Mouse (Mus musculus): ENCODE measurements at regions not wholly inside any gene's neighbourhood (a gene's known extent, or its start where the extent isn't known, plus 50 kb on each side); places are given as distances from the start of the nearest gene placed in this dataset.

DNA sequence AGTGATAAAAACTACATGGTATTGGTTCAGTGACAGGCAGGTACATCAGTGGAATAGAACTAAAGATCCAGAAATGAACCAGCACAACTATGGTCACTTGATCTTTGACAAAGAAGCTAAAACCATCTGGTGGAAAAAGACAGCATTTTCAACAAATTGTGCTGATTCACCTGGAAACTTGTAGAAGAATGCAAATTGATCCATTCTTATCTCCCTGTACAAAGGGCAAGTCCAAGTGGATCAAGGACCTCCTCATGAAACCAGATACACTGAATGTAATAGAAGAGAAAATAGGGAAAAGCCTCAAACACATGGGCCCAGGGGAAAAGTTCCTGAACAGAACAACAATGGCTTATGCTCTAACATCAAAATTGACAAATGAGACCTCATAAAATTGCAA lies 194.8 kb upstream of the Mgat4c start:
- Histone ChIP-seq H3K9me3 (no peaks in the 10 kb centered on the region), H3K4me3 (replicated peaks) (no peak overlapping the region), H3K36me3 (no peaks in the 10 kb centered on the region), H3K4me1 (no peaks in the 10 kb centered on the region), H3K27ac (no peak overlapping the region), H3K4me2 (no peak overlapping the region), H3K27me3 (replicated peaks) (no peaks in the 10 kb centered on the region), H3K9ac (no peak overlapping the region)
- no peak for ATAC-seq (ENCODE audit: insufficient read depth, low FRiP score, low read depth)

DNA sequence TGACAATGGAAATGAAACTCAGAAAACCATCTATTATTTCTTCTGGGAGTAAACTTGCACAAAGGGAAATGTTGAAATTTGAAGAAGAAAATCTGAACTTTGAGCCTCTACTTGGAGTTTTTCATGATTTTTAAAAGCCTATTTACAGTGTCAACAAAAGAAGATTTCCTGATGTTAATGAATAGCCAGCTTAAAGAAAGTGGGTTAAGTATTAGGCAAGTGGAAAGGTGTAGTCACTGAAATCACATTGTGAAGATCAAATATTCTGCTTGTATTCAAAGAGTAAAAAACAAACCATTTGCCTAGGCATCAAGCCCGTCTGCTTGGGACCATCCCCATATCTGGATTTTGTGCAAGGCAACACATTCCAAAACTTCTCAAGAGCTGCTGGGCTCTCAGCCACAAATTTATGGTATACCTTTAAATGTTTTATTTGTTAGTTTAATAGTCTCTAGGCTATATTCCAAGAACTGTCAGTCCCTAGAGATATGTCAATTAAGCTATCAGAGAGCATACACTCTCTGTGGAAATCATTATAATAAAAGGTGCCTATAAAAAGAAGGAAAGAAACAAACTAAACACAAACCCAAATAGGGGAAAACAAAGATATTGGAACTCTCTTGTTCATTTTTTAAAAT lies 190.8 kb upstream of the Mgat4c start:
- WGBS, result 51% methylated on average over 1 of the region's 1 CpGs
- Histone ChIP-seq H3K4me3 (replicated peaks) (no peak overlapping the region), H3K9ac (no peak overlapping the region), H3K36me3 (no peaks in the 10 kb centered on the region), H3K27me3 (replicated peaks) (no peaks in the 10 kb centered on the region), H3K9me3 (no peaks in the 10 kb centered on the region), H3K4me2 (no peak overlapping the region), H3K27ac (0 out of 2 replicates have a peak overlapping the region, but pooled peaks have one; percentile 19), H3K4me1 (no peaks in the 10 kb centered on the region)
- ATAC-seq (ENCODE audit: insufficient read depth, low FRiP score, low read depth), result peak; percentile 47; the same call in 1 of the 2 replicates

DNA sequence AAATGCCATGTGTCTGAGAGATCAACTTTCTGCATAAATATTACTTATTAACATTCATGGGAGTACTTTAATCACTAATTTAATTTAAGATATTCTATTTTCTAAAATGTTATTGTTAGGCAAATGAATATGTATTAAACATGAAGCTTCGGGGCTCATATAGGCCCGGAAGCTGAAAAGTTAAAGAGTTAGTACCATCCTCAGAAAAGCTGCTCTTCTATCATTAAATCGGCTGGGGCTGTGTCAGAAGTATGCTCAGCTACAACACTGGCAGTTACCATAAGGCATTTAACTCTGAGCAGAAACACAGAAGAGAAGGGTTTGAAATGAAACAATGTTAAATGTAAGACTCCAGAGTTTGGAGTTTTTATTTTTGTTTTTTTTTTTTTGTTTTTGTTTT lies 166.2 kb upstream of the Mgat4c start:
- Histone ChIP-seq H3K4me1 (no peaks in the 10 kb centered on the region), H3K27me3 (replicated peaks) (no peaks in the 10 kb centered on the region), H3K4me3 (replicated peaks) (no peak overlapping the region), H3K27ac (no peak overlapping the region), H3K9me3 (no peaks in the 10 kb centered on the region), H3K36me3 (no peaks in the 10 kb centered on the region), H3K4me2 (no peak overlapping the region), H3K9ac (no peak overlapping the region)
- no peak for ATAC-seq (ENCODE audit: insufficient read depth, low FRiP score, low read depth)
- 87% methylated on average over 3 of the region's 3 CpGs for WGBS

DNA sequence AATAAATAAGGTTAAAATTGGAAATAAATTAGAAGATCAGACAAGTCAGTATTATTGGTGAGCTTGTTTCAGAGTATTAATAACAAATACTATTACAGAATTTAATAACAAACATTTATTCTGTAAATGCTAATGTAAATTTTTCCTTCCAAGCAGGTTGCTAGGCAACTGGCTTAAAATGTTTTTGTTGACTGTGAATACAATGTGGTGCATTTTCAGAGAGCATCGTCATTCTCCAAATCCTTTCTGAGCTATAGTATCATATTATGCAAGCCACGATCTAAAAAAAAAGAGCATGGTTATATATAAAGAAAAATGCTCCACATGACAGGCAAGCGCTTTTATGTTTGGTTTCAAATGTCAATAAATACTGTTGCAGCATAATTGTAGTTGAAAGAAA lies 164.4 kb upstream of the Mgat4c start:
- Histone ChIP-seq H3K9me3 (no peaks in the 10 kb centered on the region), H3K9ac (no peak overlapping the region), H3K27ac (no peak overlapping the region), H3K4me3 (replicated peaks) (no peak overlapping the region), H3K36me3 (no peaks in the 10 kb centered on the region), H3K4me2 (no peak overlapping the region), H3K27me3 (replicated peaks) (no peaks in the 10 kb centered on the region), H3K4me1 (no peaks in the 10 kb centered on the region)
- 84% methylated on average over 3 of the region's 3 CpGs for WGBS
- ATAC-seq (ENCODE audit: insufficient read depth, low FRiP score, low read depth), result no peak

DNA sequence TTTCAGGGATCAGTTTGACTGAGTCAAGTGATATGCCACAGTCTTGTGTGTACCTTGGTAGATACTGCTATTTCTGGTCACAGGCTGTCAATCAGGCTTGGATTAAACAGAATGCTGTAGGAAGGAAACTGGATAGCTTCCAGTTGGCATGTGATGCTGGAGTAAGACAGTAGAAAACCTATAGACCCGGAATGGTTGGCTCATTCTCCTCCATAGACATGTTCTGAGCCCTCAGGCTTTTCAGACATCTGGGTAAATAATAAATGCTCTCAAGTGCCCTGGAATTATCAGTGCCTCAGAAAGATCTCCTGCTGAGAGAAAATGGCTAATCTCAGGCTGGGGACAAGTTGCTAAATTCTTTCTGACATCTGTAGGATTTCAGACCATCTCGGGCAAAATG lies 149.0 kb upstream of the Mgat4c start:
- WGBS, result 74% methylated on average over 2 of the region's 2 CpGs
- Histone ChIP-seq H3K27me3 (replicated peaks) (no peaks in the 10 kb centered on the region), H3K27ac (no peak overlapping the region), H3K9me3 (no peaks in the 10 kb centered on the region), H3K4me2 (no peak overlapping the region), H3K36me3 (no peaks in the 10 kb centered on the region), H3K4me3 (replicated peaks) (no peak overlapping the region), H3K4me1 (no peaks in the 10 kb centered on the region), H3K9ac (no peak overlapping the region)
- no peak for ATAC-seq (ENCODE audit: insufficient read depth, low FRiP score, low read depth)

DNA sequence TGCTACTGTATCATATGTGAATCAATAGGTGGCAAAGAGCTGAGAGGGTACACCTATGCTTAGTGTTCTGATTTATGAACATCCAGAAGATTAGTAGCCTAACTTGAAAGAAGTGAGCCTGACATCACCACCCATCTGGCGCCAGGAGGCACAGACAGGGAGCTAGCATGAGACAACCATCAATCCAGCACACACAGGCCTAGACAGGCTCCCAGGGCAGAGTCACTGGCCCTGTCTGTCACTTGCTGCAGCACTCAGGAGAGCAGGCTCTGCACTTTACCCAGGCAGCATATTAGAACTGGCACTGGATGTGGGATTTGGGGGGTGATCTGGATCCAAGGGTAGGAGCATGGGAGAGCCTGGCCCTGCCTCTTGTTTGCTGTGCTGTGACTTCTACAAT lies 137.1 kb upstream of the Mgat4c start:
- Histone ChIP-seq H3K9ac (no peak overlapping the region), H3K27me3 (replicated peaks) (no peaks in the 10 kb centered on the region), H3K4me2 (no peak overlapping the region), H3K36me3 (no peaks in the 10 kb centered on the region), H3K27ac (no peak overlapping the region), H3K4me1 (no peaks in the 10 kb centered on the region), H3K4me3 (replicated peaks) (no peak overlapping the region), H3K9me3 (no peaks in the 10 kb centered on the region)
- no peak for ATAC-seq (ENCODE audit: insufficient read depth, low FRiP score, low read depth)
- WGBS, result 43% methylated on average over 1 of the region's 1 CpGs

DNA sequence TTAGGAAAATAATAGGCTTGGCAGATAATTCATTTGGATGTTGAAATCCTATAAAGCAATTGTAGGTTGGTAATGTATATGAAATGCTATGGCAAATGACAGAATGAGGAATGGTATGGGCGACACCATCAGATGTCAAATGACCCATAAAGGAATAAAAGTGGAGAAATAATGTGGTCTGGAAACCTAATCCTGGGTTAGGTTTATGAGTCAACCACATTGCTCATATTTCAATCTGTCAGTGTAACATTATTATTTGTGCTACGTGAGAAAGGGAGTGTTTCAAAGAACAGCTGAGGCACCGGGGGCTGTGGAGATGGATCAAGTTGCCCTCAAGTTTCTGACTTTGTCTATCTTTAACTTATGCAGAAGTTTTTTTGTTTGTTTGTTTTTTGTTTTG lies 130.6 kb upstream of the Mgat4c start:
- no peak overlapping the region for H3K4me3 ChIP-seq (replicated peaks)
- no peaks in the 10 kb centered on the region for H3K4me1 ChIP-seq
- ATAC-seq (ENCODE audit: insufficient read depth, low FRiP score, low read depth), result no peak
- H3K36me3 ChIP-seq, result no peaks in the 10 kb centered on the region
- no peak overlapping the region for H3K27ac ChIP-seq
- 33% methylated on average over 3 of the region's 3 CpGs for WGBS
- no peaks in the 10 kb centered on the region for H3K27me3 ChIP-seq (replicated peaks)
- no peak overlapping the region for H3K4me2 ChIP-seq
- H3K9me3 ChIP-seq, result no peaks in the 10 kb centered on the region
- no peak overlapping the region for H3K9ac ChIP-seq

Measured in stomach, embryonic 15.5 days (tissue).